Mouse (Mus musculus): ENCODE results near the gene Rpl5.
"Not testable (repeated sequence)": the region's sequence is repeated elsewhere in the genome, so short reads cannot be mapped to it uniquely, and the experiment has no call there.

The Rpl5 gene

DNA sequence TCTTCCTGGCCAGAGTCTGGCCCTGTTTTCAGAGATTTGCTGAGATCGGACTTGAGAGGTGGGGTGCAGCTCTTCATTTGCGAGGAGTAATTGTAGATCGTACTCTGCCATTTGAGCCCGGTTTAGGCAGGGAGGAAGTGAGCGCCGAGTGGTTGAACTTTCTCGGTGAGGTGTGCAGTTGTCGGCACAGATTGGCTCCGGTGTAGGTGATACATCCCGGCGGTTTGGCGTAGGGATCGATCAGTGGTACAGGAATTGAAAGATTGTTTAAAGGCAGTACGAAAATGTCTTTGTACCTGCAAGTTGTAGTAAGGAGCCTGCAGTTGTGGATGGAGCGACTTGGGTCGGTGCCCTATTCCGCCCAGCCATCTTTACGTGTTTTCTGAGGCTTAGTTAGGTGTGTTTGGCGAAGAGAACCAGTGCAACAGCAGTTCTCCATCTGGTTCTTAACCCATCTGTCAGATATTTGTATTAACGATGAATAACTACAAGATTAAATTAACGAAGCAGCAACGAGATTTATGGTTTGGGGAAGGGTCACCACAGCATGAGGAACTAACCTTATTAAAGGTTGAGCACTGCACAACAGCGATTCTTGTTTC, 813 bp downstream of the Rpl5 start:
- DNase-seq (ENCODE audit: low spot score): no peak

- no peak for DNase-seq (ENCODE audit: low spot score)
These were observed 4.0 kb downstream of the Rpl5 start for GRCm38 (mm10) chr5:107904325-107904724.

GRCm38 (mm10) chr5:107908514-107909110, 8.3 kb downstream of the Rpl5 start:
- DNase-seq (ENCODE audit: low spot score): no peak

GRCm38 (mm10) chr5:107909668-107910067, 9.4 kb downstream of the Rpl5 start:
- no peak for DNase-seq (ENCODE audit: low spot score)

DNA sequence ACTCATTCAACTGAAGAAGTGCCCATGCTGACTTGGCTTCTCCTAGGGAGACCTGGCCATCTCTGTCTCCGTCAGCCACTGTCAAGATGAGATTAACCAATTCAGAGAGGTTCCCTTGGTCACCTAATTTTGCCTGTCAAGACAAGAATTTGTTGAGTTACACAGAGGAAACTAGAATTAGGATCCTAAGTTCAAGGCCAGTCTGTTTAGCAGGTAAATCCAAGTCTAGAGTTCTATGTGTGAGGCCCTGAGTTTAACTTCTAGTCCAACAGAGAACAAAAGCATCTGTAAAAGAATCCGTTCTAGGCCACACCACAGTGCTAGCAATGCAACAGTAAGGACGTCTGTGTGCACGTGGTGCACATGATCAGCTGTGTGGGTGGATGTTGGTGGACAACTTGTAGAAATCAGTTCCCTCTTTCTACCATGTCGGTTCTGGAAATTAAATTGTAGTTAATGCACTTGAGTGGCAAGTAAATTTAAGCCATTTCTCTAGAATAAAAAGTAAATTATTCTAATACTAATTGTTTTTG, 9.8 kb downstream of the Rpl5 start:
- no peak for DNase-seq (ENCODE audit: low spot score)

- no peak for DNase-seq (ENCODE audit: low spot score)
These were observed 10.7 kb downstream of the Rpl5 start for GRCm38 (mm10) chr5:107911012-107911411.

DNA sequence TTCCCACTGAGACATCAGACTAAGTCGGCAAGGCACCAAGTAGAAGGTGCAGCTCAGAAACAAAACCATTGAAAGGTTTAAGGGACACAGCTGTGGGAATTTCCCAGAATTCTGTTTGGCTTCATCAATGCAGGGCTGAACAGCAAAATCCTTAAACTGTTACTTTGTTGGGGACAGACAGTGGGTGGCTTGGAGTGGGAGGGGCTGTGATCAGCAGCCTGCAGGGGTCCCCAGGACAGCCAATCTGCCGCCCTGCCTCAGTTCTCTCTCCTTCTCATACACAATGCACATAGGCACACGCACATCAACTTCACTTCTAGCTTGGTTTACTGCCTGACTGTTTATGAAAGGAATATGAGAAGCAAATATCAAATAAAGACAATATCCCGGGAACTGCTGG, 15.0 kb downstream of the Rpl5 start:
- DNase-seq (ENCODE audit: low spot score): no peak

- no peak for DNase-seq (ENCODE audit: low spot score)
These were observed 21.3 kb downstream of the Rpl5 start for GRCm38 (mm10) chr5:107921400-107922252.

DNA sequence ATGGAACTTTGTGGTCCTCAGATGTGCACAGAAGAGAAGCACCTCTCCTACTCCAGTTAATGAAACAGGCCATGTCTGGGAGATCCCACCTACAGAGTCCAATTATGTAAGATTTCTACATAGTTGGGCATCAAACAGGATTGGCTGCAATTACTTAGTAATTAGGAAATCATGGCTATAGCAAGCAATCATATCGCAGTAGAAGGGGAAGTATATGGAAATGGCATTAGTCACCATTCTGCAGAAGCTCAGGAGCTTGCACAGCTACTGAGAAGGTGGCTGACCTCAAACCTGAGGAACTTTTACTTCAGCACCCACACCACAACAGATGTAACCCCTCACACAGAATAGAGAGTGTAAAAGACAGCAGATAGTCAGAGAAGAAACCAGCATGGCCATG, 22.5 kb downstream of the Rpl5 start:
- no peak for DNase-seq (ENCODE audit: low spot score)

GRCm38 (mm10) chr5:107924564-107924963, 24.3 kb downstream of the Rpl5 start:
- DNase-seq (ENCODE audit: low spot score): no peak

DNA sequence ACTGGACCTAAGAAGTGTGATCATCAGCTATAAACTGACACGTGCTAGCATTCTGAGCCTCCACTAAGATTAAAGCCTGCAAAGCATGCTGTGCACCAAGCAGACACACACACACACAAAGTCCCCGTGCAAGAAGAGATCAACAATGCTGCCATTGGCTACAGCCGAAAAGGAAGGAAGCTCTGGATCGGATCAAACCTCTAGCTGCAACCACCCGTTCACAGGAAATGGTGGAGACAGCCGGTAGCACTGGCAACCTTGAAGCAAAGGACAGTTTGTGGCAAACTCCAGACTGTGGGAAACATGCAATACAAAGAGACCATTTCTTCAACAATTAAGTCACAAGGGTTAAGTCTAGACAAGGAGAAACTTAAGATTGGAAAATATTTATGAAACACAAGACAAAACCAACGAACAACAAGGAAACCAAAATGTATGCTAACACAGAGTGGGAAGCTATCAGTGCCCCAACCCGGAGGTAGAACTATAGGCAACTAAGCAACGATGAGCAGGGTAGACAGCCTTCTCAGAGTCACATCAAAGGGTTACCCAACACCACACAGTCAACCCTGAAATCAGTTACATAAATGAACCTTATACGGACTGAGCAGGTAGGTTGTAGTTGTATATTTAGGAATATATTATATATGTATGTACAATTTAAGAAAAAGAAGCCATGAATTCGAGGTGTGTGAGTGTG, 26.4 kb downstream of the Rpl5 start:
- DNase-seq (ENCODE audit: low spot score): no peak

- no peak for DNase-seq (ENCODE audit: low spot score)
These were observed 32.3 kb downstream of the Rpl5 start for GRCm38 (mm10) chr5:107932556-107932955.

GRCm38 (mm10) chr5:107933202-107933974, 33.1 kb downstream of the Rpl5 start:
- DNase-seq (ENCODE audit: low spot score): no peak

DNA sequence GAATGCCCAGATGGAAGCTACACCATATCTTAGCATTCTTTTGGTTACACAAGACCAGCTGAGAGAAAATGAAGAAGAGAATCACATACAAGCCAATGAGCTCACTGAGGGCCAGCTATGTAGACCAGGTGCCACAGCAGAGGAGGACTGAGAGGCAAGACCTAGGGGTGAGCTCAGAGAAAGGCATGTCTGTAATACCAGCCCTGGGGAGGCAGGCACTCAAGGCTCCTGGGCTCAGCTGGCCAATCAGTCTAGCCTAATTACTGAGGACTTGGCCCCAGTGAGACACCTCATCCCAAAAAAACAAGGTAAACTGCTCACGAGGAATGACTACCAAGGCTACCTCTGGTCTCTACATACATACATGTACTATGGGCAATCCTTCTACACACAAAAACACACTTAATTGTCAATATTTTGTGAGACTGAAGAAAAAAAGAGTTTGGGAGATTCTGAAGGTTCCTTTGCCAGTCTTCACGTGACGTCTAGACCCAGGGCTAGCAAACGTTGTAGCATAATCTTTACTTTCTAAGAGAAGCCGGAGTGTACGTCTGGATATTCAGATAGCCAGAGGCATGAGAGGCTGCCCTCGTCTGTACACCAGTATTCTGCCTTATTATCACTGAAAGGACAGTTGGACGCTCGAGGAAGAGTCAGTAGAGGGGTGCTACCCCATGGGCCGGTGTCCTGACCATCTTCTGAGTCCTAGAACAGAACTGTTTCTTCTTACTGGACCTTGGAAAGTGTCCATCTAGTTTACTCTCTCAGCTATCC, 34.7 kb downstream of the Rpl5 start:
- DNase-seq (ENCODE audit: low spot score): no peak

DNA sequence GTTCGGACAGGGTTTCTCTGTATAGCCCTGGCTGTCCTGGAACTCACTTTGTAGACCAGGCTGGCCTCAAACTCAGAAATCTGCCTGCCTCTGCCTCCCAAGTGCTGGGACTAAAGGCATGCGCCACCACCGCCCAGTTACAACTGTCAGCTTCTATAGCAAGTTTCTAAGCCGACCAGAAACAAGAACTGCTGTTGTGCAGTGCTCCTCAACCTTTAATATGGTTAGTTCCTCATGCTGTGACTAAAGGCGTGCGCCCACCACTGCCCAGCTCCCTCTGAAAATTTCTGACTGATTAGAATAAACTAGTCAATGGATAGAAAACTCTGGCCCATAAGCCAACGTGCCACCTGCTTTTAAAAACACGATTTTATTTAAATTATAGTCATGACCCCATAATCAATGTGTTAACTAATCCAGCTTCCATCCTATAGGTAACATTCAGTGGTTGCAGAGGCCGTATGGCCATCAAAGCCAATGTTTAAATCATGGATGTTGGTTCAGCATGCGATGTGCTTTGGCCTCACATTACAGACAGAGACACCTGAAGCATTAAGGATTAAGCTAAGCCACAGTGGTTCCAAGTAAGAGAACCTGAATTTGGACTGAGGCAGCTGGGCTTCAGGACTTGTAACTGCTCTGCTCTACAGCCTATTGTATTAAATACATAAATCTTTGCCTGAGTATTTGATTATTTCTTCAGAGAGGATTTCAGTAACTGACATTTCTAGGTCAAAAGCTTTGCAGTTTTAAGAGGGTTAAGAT, 36.5 kb downstream of the Rpl5 start:
- no peak for DNase-seq (ENCODE audit: low spot score)

GRCm38 (mm10) chr5:107938483-107938882, 38.2 kb downstream of the Rpl5 start:
- not testable (repeated sequence) for DNase-seq (ENCODE audit: low spot score)

GRCm38 (mm10) chr5:107938886-107939285, 38.6 kb downstream of the Rpl5 start:
- DNase-seq (ENCODE audit: low spot score): no peak

GRCm38 (mm10) chr5:107939701-107940100, 39.4 kb downstream of the Rpl5 start:
- no peak for DNase-seq (ENCODE audit: low spot score)

- DNase-seq (ENCODE audit: low spot score): no peak
These were observed 40.9 kb downstream of the Rpl5 start for GRCm38 (mm10) chr5:107941222-107941621.

GRCm38 (mm10) chr5:107942941-107943340, 42.6 kb downstream of the Rpl5 start:
- DNase-seq (ENCODE audit: low spot score): no peak

Data from testis, postnatal 14 days (tissue).